Mouse (Mus musculus) testis, adult 2 months (tissue): ENCODE measurements at regions not wholly inside any gene's neighbourhood (a gene's known extent, or its start where the extent isn't known, plus 50 kb on each side); places are given as distances from the start of the nearest gene placed in this dataset.

Source experiments
- H3K27ac ChIP-seq: fragments of 200-500 bp; 2 replicates; pipeline ENCODE4 v1.5.1; 2012; ENCODE audit warnings: low read depth, low read length; ENCODE audit not compliant: control insufficient read depth, insufficient read depth
- H3K27me3 ChIP-seq: fragments of 200-500 bp; 2 replicates; pipeline ENCODE4 v1.6.1; 2012; ENCODE audit warnings: mild to moderate bottlenecking, low read length, moderate library complexity; ENCODE audit not compliant: control insufficient read depth, insufficient read depth
- H3K36me3 ChIP-seq: fragments of 200-500 bp; 2 replicates; pipeline ENCODE4 v1.6.1; 2012; ENCODE audit warnings: mild to moderate bottlenecking, low read length; ENCODE audit not compliant: control insufficient read depth, insufficient read depth
- H3K4me1 ChIP-seq: fragments of 200-500 bp; 2 replicates; pipeline ENCODE4 v1.6.1; 2012; ENCODE audit warnings: low read length; ENCODE audit not compliant: control insufficient read depth, insufficient read depth
- H3K4me3 ChIP-seq: fragments of 200-500 bp; 2 replicates; pipeline ENCODE4 v1.5.1; 2012; ENCODE audit warnings: low read depth, mild to moderate bottlenecking, low read length, moderate library complexity, mixed read lengths; ENCODE audit not compliant: control insufficient read depth
- CTCF ChIP-seq: fragments of 200-500 bp; IDR thresholded peaks from 2 replicates; pipeline ENCODE4 v1.5.1; 2012; ENCODE audit warnings: low read depth, mild to moderate bottlenecking, inconsistent platforms, low read length, moderate library complexity; ENCODE audit not compliant: control insufficient read depth, insufficient read depth, insufficient replicate concordance
- POLR2A ChIP-seq: fragments of 200-500 bp; IDR thresholded peaks from 2 replicates; pipeline ENCODE4 v1.6.1; 2012; ENCODE audit warnings: low read depth, mild to moderate bottlenecking, inconsistent platforms, low read length, moderate library complexity; ENCODE audit not compliant: control insufficient read depth

DNA sequence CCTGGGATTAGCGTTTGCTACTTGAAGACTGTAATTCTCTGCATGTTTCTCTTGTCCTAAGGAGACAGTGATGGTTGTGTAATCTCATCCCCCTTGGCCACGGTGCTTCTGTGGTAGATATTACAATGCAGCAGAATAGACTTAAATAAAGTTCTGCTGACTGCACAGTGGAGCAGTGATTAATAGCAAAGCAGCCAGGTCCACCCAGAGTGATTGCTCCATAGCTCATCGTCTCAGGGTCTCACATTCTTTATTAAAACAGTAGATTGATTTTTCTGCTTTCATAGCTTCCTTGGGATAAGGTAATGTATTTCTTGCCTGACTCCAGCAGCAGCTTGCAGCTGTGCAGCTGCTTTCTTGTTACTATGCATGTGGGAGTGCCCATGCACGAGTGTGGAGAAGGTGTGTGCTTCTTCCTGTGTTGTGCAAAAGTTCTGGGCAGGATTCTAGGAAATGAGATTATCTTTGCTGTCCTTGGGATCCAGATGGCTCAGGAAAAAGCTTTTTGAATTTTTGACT, 169.9 kb upstream of the Plppr1 start:
- Histone ChIP-seq H3K27me3 (no peaks in the 10 kb centered on the region), H3K27ac (no peak overlapping the region), H3K4me3 (no peak overlapping the region), H3K4me1 (no peaks in the 10 kb centered on the region), H3K36me3 (no peaks in the 10 kb centered on the region)
- no peak for TF ChIP-seq POLR2A
- no peak for TF ChIP-seq CTCF

DNA sequence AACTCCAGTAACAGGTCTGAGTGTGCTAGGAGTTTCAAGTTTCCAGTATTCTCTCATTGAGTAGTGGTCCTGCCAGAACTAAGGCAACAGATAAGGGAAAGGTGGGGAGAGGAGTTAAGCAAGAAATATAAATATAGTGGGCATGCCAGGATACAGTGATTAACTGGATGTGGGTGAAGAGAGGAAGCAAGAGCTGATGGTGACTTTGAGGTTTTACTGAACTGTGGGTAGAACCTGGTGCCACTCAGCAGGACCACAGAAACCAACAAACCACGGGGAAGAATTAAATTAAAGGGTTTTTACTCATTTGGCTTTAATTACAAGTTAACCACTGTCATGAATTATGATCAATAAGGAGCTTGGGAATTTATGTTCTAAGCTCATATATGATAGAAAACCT, 154.5 kb upstream of the Plppr1 start:
- TF ChIP-seq CTCF (no peak), POLR2A (no peak)
- Histone ChIP-seq H3K36me3 (no peaks in the 10 kb centered on the region), H3K4me3 (no peak overlapping the region), H3K27me3 (no peaks in the 10 kb centered on the region), H3K4me1 (no peaks in the 10 kb centered on the region), H3K27ac (no peak overlapping the region)

DNA sequence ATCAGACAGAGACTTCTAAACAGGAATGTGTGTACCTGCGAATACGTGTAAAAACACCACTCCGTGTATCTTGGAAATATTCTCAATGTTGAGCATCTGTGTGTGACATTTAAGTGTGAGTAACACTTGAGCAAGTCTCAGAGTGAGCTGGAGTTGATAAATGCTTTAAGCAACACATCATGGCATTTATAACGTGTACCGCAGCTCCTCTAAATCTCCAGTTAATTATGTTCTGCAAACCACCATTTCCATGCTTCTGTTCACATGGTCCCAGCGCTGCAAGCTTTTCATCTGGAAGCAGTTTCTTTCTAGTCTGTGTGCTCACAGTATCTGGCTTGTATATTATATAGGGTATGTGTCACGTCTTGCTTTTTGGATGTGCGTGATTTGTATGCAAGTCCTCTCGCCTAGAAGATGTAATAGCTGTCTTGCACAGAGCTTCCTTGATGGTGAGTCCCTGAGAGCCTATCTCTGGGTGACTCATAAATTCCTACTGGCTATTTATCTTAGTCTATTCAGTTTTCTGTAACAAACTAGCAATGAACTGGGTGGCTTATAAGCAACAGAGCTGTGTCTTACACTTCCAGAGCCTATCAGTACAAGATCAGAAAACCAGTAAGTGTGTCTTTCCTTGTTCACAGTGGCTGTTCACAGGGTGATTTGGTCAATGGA, 153.7 kb upstream of the Plppr1 start:
- H3K36me3 ChIP-seq = no peaks in the 10 kb centered on the region
- no peaks in the 10 kb centered on the region for H3K27me3 ChIP-seq
- H3K27ac ChIP-seq = no peak overlapping the region
- TF ChIP-seq CTCF (no peak), POLR2A (no peak)
- no peak overlapping the region for H3K4me3 ChIP-seq
- H3K4me1 ChIP-seq = no peaks in the 10 kb centered on the region

DNA sequence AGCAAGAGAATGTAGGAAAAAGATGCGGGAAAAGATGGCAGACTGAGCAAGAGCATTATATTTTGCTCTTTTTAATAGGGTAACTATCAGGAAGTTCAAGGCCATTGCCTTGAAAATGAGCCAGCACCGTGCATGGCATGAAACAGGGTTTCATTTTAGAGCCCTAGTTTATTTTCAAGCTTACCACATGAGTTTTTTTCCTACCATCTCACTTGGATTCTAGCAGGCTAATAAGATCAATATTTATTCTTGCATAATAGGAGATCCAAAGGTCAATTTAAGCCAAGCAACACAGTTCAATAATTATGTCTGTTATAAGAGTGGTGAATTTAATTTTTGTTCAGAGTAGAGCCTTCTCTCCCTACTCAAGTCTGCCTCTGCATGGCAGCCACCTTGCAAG, 149.9 kb upstream of the Plppr1 start:
- H3K36me3 ChIP-seq = no peaks in the 10 kb centered on the region
- no peak for TF ChIP-seq CTCF
- TF ChIP-seq POLR2A = no peak
- no peak overlapping the region for H3K4me3 ChIP-seq
- H3K27me3 ChIP-seq = no peaks in the 10 kb centered on the region
- no peaks in the 10 kb centered on the region for H3K4me1 ChIP-seq
- H3K27ac ChIP-seq = no peak overlapping the region

DNA sequence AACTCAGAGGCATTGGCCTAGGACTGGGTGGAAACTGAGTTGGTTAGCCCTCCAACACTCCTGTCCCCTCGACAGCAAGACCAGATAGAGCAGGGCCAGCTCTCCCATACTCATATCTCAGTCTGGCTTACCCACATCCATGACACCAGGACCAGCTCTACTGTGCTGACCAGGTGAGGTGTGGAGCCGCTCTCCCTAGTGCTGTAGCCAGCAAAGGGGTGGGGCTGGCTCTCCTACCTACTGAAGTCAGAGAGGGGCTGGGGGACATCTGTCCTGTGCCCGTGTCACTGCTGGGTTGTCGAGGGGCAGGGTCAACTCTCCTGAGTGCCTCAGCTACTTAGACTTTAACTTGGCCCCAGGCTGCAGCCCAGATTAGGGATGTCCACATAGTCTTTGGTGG, 145.8 kb upstream of the Plppr1 start:
- TF ChIP-seq CTCF (no peak), POLR2A (no peak)
- Histone ChIP-seq H3K27me3 (no peaks in the 10 kb centered on the region), H3K27ac (no peak overlapping the region), H3K4me3 (no peak overlapping the region), H3K36me3 (no peaks in the 10 kb centered on the region), H3K4me1 (no peaks in the 10 kb centered on the region)

DNA sequence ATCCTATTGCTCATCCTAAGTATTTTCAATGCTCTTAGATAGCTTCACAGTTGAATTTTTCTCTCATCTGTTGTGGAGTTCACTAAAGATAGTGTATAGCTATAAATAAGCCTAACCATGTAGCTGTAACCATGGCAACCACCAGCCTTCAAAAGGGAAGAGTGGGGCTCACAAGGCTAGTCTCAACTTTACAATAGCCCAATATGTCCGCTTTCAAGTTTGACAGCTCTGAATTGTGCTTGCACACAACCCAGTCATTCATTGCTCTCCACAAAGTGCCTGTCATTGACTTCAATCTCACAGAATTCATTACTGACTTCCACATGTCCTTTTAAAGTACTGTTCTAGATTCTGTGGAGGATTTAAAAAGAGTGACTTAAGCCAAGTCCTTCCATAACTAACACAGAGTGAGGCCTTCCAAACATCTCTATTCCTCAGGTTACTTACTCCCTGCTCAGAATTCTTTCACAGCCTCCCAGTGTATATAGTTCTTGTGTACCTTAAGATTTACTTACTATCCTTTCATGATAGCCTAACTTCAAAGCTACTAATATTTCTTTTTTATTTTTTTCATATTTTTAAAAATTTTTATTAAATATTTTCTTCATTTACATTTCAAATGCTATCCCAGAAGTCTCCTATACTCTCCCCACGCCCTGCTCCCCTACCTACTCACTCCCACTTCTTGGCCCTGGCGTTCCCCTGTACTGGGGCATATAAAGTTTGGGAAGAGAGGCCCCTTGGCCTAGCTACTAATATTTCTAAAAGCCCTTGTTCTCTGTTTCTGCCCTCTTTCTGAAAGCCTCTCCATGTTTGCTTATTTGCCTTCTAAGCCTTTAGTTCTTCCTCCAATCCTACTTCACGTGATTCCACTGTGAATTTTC, 134.3 kb upstream of the Plppr1 start:
- Histone ChIP-seq H3K4me3 (no peak overlapping the region), H3K27me3 (no peaks in the 10 kb centered on the region), H3K4me1 (no peaks in the 10 kb centered on the region), H3K27ac (no peak overlapping the region), H3K36me3 (no peaks in the 10 kb centered on the region)
- no peak for TF ChIP-seq POLR2A
- TF ChIP-seq CTCF = no peak

DNA sequence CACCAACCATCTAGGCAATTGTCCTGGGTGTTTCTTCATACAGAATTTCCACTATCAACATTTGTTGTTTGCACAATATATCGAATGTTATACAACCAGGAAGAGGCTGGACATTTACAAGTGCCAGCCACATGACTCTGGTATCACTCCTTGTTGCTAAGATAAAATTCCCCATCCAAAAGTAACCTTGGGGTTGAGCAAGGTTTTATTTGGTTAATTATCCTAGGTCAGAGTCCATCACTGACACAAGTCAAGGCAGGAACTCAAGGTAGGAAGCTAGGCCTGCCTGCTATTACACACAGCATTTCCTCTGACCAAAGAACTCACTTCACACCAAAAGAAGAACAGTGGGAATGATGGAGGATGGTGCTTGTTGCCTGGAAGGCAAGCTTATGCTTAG, 120.7 kb upstream of the Plppr1 start:
- TF ChIP-seq POLR2A (no peak), CTCF (no peak)
- Histone ChIP-seq H3K4me1 (no peaks in the 10 kb centered on the region), H3K27ac (no peak overlapping the region), H3K27me3 (no peaks in the 10 kb centered on the region), H3K4me3 (no peak overlapping the region), H3K36me3 (no peaks in the 10 kb centered on the region)
